Mouse (Mus musculus): ENCODE measurements at regions not wholly inside any gene's neighbourhood (a gene's known extent, or its start where the extent isn't known, plus 50 kb on each side); places are given as distances from the start of the nearest gene placed in this dataset.

- no peak overlapping the region for H3K4me3 ChIP-seq
- no peak overlapping the region for H3ac ChIP-seq (ENCODE audit: control insufficient read depth, insufficient read length)
- H3K79me2 ChIP-seq (ENCODE audit: control insufficient read depth, insufficient read depth), result no peaks in the 10 kb centered on the region
- no peak for TF ChIP-seq POLR2A (IDR thresholded peaks at IDR 0.05; ENCODE audit: insufficient read length, low read depth)
- no peak for TF ChIP-seq TCF12 (IDR thresholded peaks at IDR 0.05; ENCODE audit: insufficient read depth, poor library complexity, severe bottlenecking)
- H3K27me3 ChIP-seq (ENCODE audit: control insufficient read depth, insufficient read depth, insufficient read length), result no peaks in the 10 kb centered on the region
- H3K36me3 ChIP-seq (ENCODE audit: control insufficient read depth, insufficient read depth), result no peaks in the 10 kb centered on the region
- no peak overlapping the region for H3K4me2 ChIP-seq (ENCODE audit: low read depth)
Observed at GRCm38 (mm10) chr12:93993875-93994274, 1698.2 kb upstream of the Flrt2 start.

GRCm38 (mm10) chr12:94015946-94016345 is 1676.1 kb upstream of the Flrt2 start:
- Histone ChIP-seq H3K4me2 (ENCODE audit: low read depth) (no peak overlapping the region), H3K79me2 (ENCODE audit: control insufficient read depth, insufficient read depth) (no peaks in the 10 kb centered on the region), H3ac (ENCODE audit: control insufficient read depth, insufficient read length) (no peak overlapping the region), H3K27me3 (ENCODE audit: control insufficient read depth, insufficient read depth, insufficient read length) (no peaks in the 10 kb centered on the region), H3K36me3 (ENCODE audit: control insufficient read depth, insufficient read depth) (no peaks in the 10 kb centered on the region), H3K4me3 (no peak overlapping the region)
- TF ChIP-seq TCF3 (IDR thresholded peaks at IDR 0.05; ENCODE audit: insufficient read length, low read depth) (no peak), E2F4 (IDR thresholded peaks at IDR 0.05; ENCODE audit: insufficient read depth) (no peak), USF1 (IDR thresholded peaks at IDR 0.05; ENCODE audit: low read depth) (no peak), MYOD1 (IDR thresholded peaks at IDR 0.05; ENCODE audit: control insufficient read depth in 1 of 3, insufficient read length in 2 of 3, low read depth in 2 of 3) (no peak), SRF (IDR thresholded peaks at IDR 0.05; ENCODE audit: control insufficient read depth, insufficient read length, low read depth) (no peak)

GRCm38 (mm10) chr12:94031364-94031763 is 1660.7 kb upstream of the Flrt2 start:
- H3K27me3 ChIP-seq (ENCODE audit: control insufficient read depth, insufficient read depth, insufficient read length), result no peaks in the 10 kb centered on the region
- TF ChIP-seq SRF (IDR thresholded peaks at IDR 0.05; ENCODE audit: control insufficient read depth, insufficient read length, low read depth) (no peak), POLR2AphosphoS2 (IDR thresholded peaks at IDR 0.05; ENCODE audit: insufficient read length, low read depth) (no peak), MYOD1 (IDR thresholded peaks at IDR 0.05; ENCODE audit: control insufficient read depth in 1 of 3, insufficient read length in 2 of 3, low read depth in 2 of 3) (no peak), MYOG (IDR thresholded peaks at IDR 0.05; ENCODE audit: control insufficient read depth in 1 of 3, insufficient read depth in 1 of 3, insufficient read length in 2 of 3, low read depth in 2 of 3) (no peak), E2F4 (IDR thresholded peaks at IDR 0.05; ENCODE audit: insufficient read depth) (no peak), MAX (IDR thresholded peaks at IDR 0.05; ENCODE audit: low read depth) (no peak), TCF12 (IDR thresholded peaks at IDR 0.05; ENCODE audit: insufficient read depth, poor library complexity, severe bottlenecking) (no peak), USF1 (IDR thresholded peaks at IDR 0.05; ENCODE audit: low read depth) (no peak), TCF3 (IDR thresholded peaks at IDR 0.05; ENCODE audit: insufficient read length, low read depth) (no peak)
- no peak overlapping the region for H3K4me2 ChIP-seq (ENCODE audit: low read depth)
- no peak overlapping the region for H3K4me3 ChIP-seq
- H3ac ChIP-seq (ENCODE audit: control insufficient read depth, insufficient read length), result no peak overlapping the region
- H3K79me2 ChIP-seq (ENCODE audit: control insufficient read depth, insufficient read depth), result no peaks in the 10 kb centered on the region
- no peaks in the 10 kb centered on the region for H3K36me3 ChIP-seq (ENCODE audit: control insufficient read depth, insufficient read depth)

GRCm38 (mm10) chr12:94047972-94048371 is 1644.1 kb upstream of the Flrt2 start:
- no peak overlapping the region for H3ac ChIP-seq (ENCODE audit: control insufficient read depth, insufficient read length)
- H3K36me3 ChIP-seq (ENCODE audit: control insufficient read depth, insufficient read depth), result no peaks in the 10 kb centered on the region
- no peak for TF ChIP-seq TCF3 (IDR thresholded peaks at IDR 0.05; ENCODE audit: insufficient read length, low read depth)
- no peaks in the 10 kb centered on the region for H3K79me2 ChIP-seq (ENCODE audit: control insufficient read depth, insufficient read depth)
- no peak overlapping the region for H3K4me2 ChIP-seq (ENCODE audit: low read depth)
- no peaks in the 10 kb centered on the region for H3K27me3 ChIP-seq (ENCODE audit: control insufficient read depth, insufficient read depth, insufficient read length)
- no peak overlapping the region for H3K4me3 ChIP-seq

- H3K4me3 ChIP-seq, result no peak overlapping the region
- no peaks in the 10 kb centered on the region for H3K27me3 ChIP-seq (ENCODE audit: control insufficient read depth, insufficient read depth, insufficient read length)
- H3K4me2 ChIP-seq (ENCODE audit: low read depth), result no peak overlapping the region
- TF ChIP-seq E2F4 (IDR thresholded peaks at IDR 0.05; ENCODE audit: insufficient read depth) (no peak), MYOD1 (IDR thresholded peaks at IDR 0.05; ENCODE audit: control insufficient read depth in 1 of 3, insufficient read length in 2 of 3, low read depth in 2 of 3) (peak in 2 of 3 experiments; percentile 45 to 70), USF1 (IDR thresholded peaks at IDR 0.05; ENCODE audit: low read depth) (no peak), SRF (IDR thresholded peaks at IDR 0.05; ENCODE audit: control insufficient read depth, insufficient read length, low read depth) (no peak), TCF3 (IDR thresholded peaks at IDR 0.05; ENCODE audit: insufficient read length, low read depth) (no peak), REST (IDR thresholded peaks at IDR 0.05; ENCODE audit: insufficient read depth, insufficient read length) (no peak), MYOG (IDR thresholded peaks at IDR 0.05; ENCODE audit: control insufficient read depth in 1 of 3, insufficient read depth in 1 of 3, insufficient read length in 2 of 3, low read depth in 2 of 3) (peak in 2 of 3 experiments; percentile 39 to 53), POLR2A (IDR thresholded peaks at IDR 0.05; ENCODE audit: insufficient read length, low read depth) (no peak), MAX (IDR thresholded peaks at IDR 0.05; ENCODE audit: low read depth) (no peak), POLR2AphosphoS2 (IDR thresholded peaks at IDR 0.05; ENCODE audit: insufficient read length, low read depth) (no peak), TCF12 (IDR thresholded peaks at IDR 0.05; ENCODE audit: insufficient read depth, poor library complexity, severe bottlenecking) (no peak), CEBPB (IDR thresholded peaks at IDR 0.05; ENCODE audit: insufficient read depth, poor library complexity, severe bottlenecking) (no peak)
- no peaks in the 10 kb centered on the region for H3K79me2 ChIP-seq (ENCODE audit: control insufficient read depth, insufficient read depth)
- no peaks in the 10 kb centered on the region for H3K36me3 ChIP-seq (ENCODE audit: control insufficient read depth, insufficient read depth)
- H3ac ChIP-seq (ENCODE audit: control insufficient read depth, insufficient read length), result no peak overlapping the region
Observed at GRCm38 (mm10) chr12:94057767-94058166, 1634.3 kb upstream of the Flrt2 start.

- Histone ChIP-seq H3K4me3 (no peak overlapping the region), H3ac (ENCODE audit: control insufficient read depth, insufficient read length) (no peak overlapping the region), H3K27me3 (ENCODE audit: control insufficient read depth, insufficient read depth, insufficient read length) (no peaks in the 10 kb centered on the region), H3K36me3 (ENCODE audit: control insufficient read depth, insufficient read depth) (no peaks in the 10 kb centered on the region), H3K79me2 (ENCODE audit: control insufficient read depth, insufficient read depth) (no peaks in the 10 kb centered on the region), H3K4me2 (ENCODE audit: low read depth) (no peak overlapping the region)
- TF ChIP-seq TCF3 (IDR thresholded peaks at IDR 0.05; ENCODE audit: insufficient read length, low read depth) (no peak), MAX (IDR thresholded peaks at IDR 0.05; ENCODE audit: low read depth) (no peak), CEBPB (IDR thresholded peaks at IDR 0.05; ENCODE audit: insufficient read depth, poor library complexity, severe bottlenecking) (no peak)
Observed at GRCm38 (mm10) chr12:94059641-94060040, 1632.4 kb upstream of the Flrt2 start.

Measured in myocyte (in vitro differentiated cells).